Mouse (Mus musculus) Patski (cell line): ENCODE results near the gene Tmem223. TPM values are rescaled to one million over a fixed set of nuclear protein-coding genes. Genes with fewer than 3 reads are reported as not detected.

Experiments
- ATAC-seq: fragments of 100-300 bp; one replicate; pipeline ENCODE4 v1.8.0; 2021
- CTCF ChIA-PET: fragments of 350-600 bp; sonication (Branson Sonifier 250); formaldehyde crosslinking; loops from one replicate; lab custom pipeline; 2022; ENCODE audit warnings: inconsistent platforms; lab: Charles Lee
- POLR2A ChIA-PET: fragments of 350-600 bp; sonication (Branson Sonifier 250); formaldehyde crosslinking; loops from one replicate; lab custom pipeline; 2022; ENCODE audit warnings: antibody characterized with exemption, inconsistent platforms; lab: Charles Lee
- DNase-seq: peaks from one replicate; pipeline ENCODE4 v3.0.0-alpha.2; 2011; ENCODE audit warnings: low read depth, low spot score
- H3K27me3 ChIP-seq: fragments of 371-371 bp; one replicate; pipeline ENCODE4 v1.5.1; 2021
- CTCF ChIP-seq: fragments of 100-300 bp; IDR thresholded peaks from one replicate; pipeline ENCODE4 v1.5.1; 2021
- in situ Hi-C: fragments of 300-500 bp; cut with MboI; formaldehyde crosslinking; loops from 3 replicates; pipeline ENCODE4 v1.11.1; 2018; ENCODE audit warnings: low pct_unique_long_range_greater_than_20kb, mixed read lengths
- polyA plus RNA-seq: library from polyadenylated mRNA; unstranded; gene quantifications from one replicate; pipeline ENCODE4 v1.2.3, GENCODE M21; 2021

Tmem223 gene
- 74.3 TPM for polyA plus RNA-seq

DNA sequence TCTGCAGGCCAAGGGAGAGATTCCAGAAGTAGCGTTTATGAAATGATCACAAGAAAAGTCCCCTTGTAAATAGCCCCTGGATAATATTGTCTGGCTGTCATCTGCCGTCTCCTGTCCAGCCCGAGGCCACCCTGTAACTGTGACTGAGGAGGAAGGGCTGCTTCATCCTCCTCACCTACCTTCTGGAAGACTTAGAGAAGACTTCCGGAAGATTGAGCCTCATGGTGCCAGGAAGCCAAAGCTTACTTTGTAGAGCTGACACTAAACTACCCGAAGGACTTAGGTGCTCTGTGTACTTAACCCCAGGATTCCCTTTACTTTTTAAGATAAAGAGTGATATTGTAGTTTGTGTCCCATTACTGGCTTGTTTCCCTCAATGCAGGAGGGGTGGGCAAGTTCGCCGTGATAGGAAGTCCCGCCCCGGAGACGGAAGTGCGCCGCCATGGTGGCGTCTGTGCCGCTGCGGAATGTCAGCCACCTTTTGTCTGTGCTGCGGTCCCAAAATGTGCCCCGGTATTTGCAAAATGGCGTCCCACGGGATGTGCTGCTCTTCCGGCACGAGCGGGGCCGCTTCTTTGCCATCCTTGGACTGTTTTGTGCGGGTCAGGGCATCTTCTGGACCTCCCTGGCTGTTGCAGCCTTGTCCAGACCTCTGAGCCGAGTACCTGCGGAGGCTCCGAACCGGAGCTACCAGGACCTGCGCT lies at the start of gene Tmem223:
Tmem223 (plus strand) TSS at position 430 of the 704 bp plus-strand sequence.
- in situ Hi-C loops: no loop called here

DNA sequence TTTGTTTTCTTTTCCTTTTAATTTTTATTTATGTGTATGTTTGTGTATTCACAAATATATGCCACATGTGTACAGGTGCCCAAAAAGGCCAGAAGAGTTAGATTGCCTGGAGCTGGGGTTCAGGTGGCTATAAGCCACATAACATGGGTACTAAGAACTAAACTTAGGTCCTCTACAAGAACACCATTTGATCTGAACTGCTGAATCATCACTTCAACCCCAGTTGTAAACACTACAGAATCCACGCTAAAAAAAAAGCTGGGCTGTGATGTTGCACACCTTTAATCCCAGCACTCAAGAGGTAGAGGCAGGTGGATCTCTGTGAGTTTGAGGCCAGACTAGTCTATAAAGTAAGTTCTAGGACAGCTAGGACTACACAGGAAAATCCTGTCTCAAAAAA lies 49.4 kb upstream of the Tmem223 start:
- no peaks in the 10 kb centered on the region for H3K27me3 ChIP-seq
- ChIA-PET CTCF (interaction anchor here (1.2 to 4.4 kb wide), 4 partner anchors 8 to 20 kb away, joined by 3 to 23 read pairs (median 4); no protein-coding TSS in a partner anchor), POLR2A (interaction anchor here (0.6 to 3.6 kb wide), 3 partner anchors 8 to 387 kb away, joined by 3 to 32 read pairs (median 12); no protein-coding TSS in a partner anchor)
- ATAC-seq (no peak), DNase-seq (no peak)
- in situ Hi-C loops: loop anchor here (25.0 kb wide), 1 partner anchor 1166 kb away; the partner anchor contains the start of gene Incenp
- no peak for TF ChIP-seq CTCF

More for the DNA sequence above, at the start of gene Tmem223:
- no peaks in the 10 kb centered on the region for H3K27me3 ChIP-seq
- ChIA-PET CTCF (interaction anchor here (2.1 kb wide), 1 partner anchor 10 kb away, joined by 5 read pairs; no protein-coding TSS in a partner anchor), POLR2A (interaction anchor here (0.5 to 2.2 kb wide), 6 partner anchors 10 to 102 kb away, joined by 3 to 11 read pairs (median 3); partner anchors contain the start of genes Hnrnpul2 and Nxf1)
- DNase-seq: no peak
- no peak for TF ChIP-seq CTCF
- no peak for ATAC-seq

- TF ChIP-seq CTCF: no peak
- in situ Hi-C loops: loop anchor here (25.0 kb wide), 1 partner anchor 1165 kb away; the partner anchor contains the start of gene Incenp
- CTCF ChIA-PET: interaction anchor here (1.2 to 4.4 kb wide), 4 partner anchors 9 to 20 kb away, joined by 3 to 23 read pairs (median 4); no protein-coding TSS in a partner anchor
Measured at GRCm38 (mm10) chr19:8722021-8722420, 48.8 kb upstream of the Tmem223 start.

GRCm38 (mm10) chr19:8722559-8722906 lies 48.3 kb upstream of the Tmem223 start:
- no peaks in the 10 kb centered on the region for H3K27me3 ChIP-seq
- ATAC-seq: no peak
- no peak for DNase-seq
- no peak for TF ChIP-seq CTCF
- ChIA-PET POLR2A (interaction anchor here (0.9 to 3.6 kb wide), 6 partner anchors 9 to 97 kb away, joined by 3 to 32 read pairs (median 6); partner anchors contain the start of genes Hnrnpul2 and Ttc9c), CTCF (interaction anchor here (0.7 to 4.4 kb wide), 5 partner anchors 9 to 28 kb away, joined by 3 to 23 read pairs (median 3); no protein-coding TSS in a partner anchor)
- in situ Hi-C loops: loop anchor here (25.0 kb wide), 1 partner anchor 1165 kb away; the partner anchor contains the start of gene Incenp

More at GRCm38 (mm10) chr19:8722021-8722420, 48.8 kb upstream of the Tmem223 start:
- H3K27me3 ChIP-seq: no peaks in the 10 kb centered on the region
- DNase-seq (no peak), ATAC-seq (no peak)
- POLR2A ChIA-PET: interaction anchor here (0.6 to 3.6 kb wide), 4 partner anchors 9 to 387 kb away, joined by 3 to 32 read pairs (median 10); no protein-coding TSS in a partner anchor

GRCm38 (mm10) chr19:8722907-8723573 lies 47.8 kb upstream of the Tmem223 start, which contains the start of gene Slc3a2:
Slc3a2 (minus strand) TSS chr19:8723369.
- H3K27me3 ChIP-seq: no peaks in the 10 kb centered on the region
- ChIA-PET CTCF (interaction anchor here (0.7 to 4.4 kb wide), 4 partner anchors 10 to 29 kb away, joined by 3 to 23 read pairs (median 4); no protein-coding TSS in a partner anchor), POLR2A (interaction anchor here (0.7 to 3.6 kb wide), 9 partner anchors 10 to 1931 kb away, joined by 3 to 32 read pairs (median 4); partner anchors contain the start of genes Hnrnpul2 and Ttc9c)
- DNase-seq (no peak), ATAC-seq (peak; percentile 93)
- no peak for TF ChIP-seq CTCF
- in situ Hi-C loops: loop anchor here (25.0 kb wide), 1 partner anchor 1164 kb away; the partner anchor contains the start of gene Incenp

GRCm38 (mm10) chr19:8723574-8724346 lies 47.0 kb upstream of the Tmem223 start:
- DNase-seq (no peak), ATAC-seq (no peak)
- H3K27me3 ChIP-seq: no peaks in the 10 kb centered on the region
- POLR2A ChIA-PET: interaction anchor here (0.6 to 3.6 kb wide), 8 partner anchors 11 to 1930 kb away, joined by 3 to 32 read pairs (median 4); partner anchors contain the start of genes Hnrnpul2 and Ttc9c
- no peak for TF ChIP-seq CTCF
- in situ Hi-C loops: loop anchor here (25.0 kb wide), 1 partner anchor 1164 kb away; the partner anchor contains the start of gene Incenp
- CTCF ChIA-PET: interaction anchor here (4.4 kb wide), 1 partner anchor 11 kb away, joined by 23 read pairs; no protein-coding TSS in a partner anchor

GRCm38 (mm10) chr19:8724392-8724791 lies 46.4 kb upstream of the Tmem223 start:
- POLR2A ChIA-PET: interaction anchor here (0.6 to 3.6 kb wide), 3 partner anchors 11 to 231 kb away, joined by 3 to 32 read pairs (median 3); no protein-coding TSS in a partner anchor
- no peak for ATAC-seq
- CTCF ChIA-PET: interaction anchor here (4.4 kb wide), 1 partner anchor 11 kb away, joined by 23 read pairs; no protein-coding TSS in a partner anchor
- in situ Hi-C loops: loop anchor here (25.0 kb wide), 1 partner anchor 1163 kb away; the partner anchor contains the start of gene Incenp
- DNase-seq: no peak
- no peak for TF ChIP-seq CTCF
- no peaks in the 10 kb centered on the region for H3K27me3 ChIP-seq

GRCm38 (mm10) chr19:8725081-8725613 lies 45.6 kb upstream of the Tmem223 start:
- ATAC-seq: no peak
- in situ Hi-C loops: no loop called here
- no peak for DNase-seq
- ChIA-PET POLR2A (interaction anchor here (0.6 to 3.6 kb wide), 6 partner anchors 8 to 230 kb away, joined by 3 to 32 read pairs (median 4); no protein-coding TSS in a partner anchor), CTCF (interaction anchor here (2.1 to 4.4 kb wide), 2 partner anchors 8 to 12 kb away, joined by 12 to 23 read pairs; no protein-coding TSS in a partner anchor)
- no peak for TF ChIP-seq CTCF
- H3K27me3 ChIP-seq: no peaks in the 10 kb centered on the region
